Mouse (Mus musculus): ENCODE measurements around the gene Sprn. TPM values are rescaled to one million over a fixed set of nuclear protein-coding genes. Genes with fewer than 3 reads are reported as not detected.
A peak's percentile ranks its signal among the peaks of the same experiment; 100 is the strongest.

Sprn gene
- polyA plus RNA-seq, 1 experiment, result 0.16 TPM

GRCm38 (mm10) chr7:140172936-140173335, 18.3 kb upstream of the Sprn start, which contains the start of gene Olfr523:
Olfr523 (plus strand) TSS chr7:140173217.
- H3K4me1 ChIP-seq (ENCODE audit: control insufficient read depth, insufficient read depth, low read length), result peaks cover 8% of the 10 kb centered on the region; the same call in 1 of the 2 replicates
- H3K27ac ChIP-seq (ENCODE audit: insufficient read depth, low read depth, low read length), result no peak within 1 kb of the TSS
- H3K27me3 ChIP-seq (replicated peaks; ENCODE audit: control insufficient read depth, insufficient read depth, low read length), result no peaks in the 10 kb centered on the region
- H3K4me3 ChIP-seq (ENCODE audit: insufficient read depth, low read depth, low read length), result no peak within 1 kb of the TSS
- H3K36me3 ChIP-seq (ENCODE audit: control insufficient read depth, insufficient read depth, low read length), result no peaks in the 10 kb centered on the region
- DNase-seq, result no peak
- 21% methylated on average over 1 of the region's 1 CpGs for WGBS
- no peak for TF ChIP-seq CTCF (conservative IDR thresholded peaks at IDR 0.05; ENCODE audit: insufficient read depth, insufficient read length, low read depth, low read length)

DNA sequence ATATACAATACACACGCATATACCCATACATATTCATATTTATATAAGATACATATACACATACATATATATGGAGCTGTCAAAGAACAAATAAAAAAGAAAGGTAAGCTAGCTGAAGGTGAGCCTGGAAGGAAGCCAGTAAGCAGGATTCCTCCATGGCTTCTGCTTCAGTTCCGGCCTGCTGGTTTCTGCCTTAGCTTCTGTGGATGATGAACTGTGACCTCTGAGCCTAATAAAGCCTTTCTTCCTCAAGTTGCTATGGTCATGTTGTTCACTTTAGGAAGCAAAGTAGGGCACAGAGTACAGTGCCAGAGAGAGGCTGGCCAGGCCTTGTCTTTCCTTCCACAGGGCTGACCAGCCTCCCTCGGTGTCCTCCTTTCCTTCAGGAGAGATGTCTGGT, 16.2 kb upstream of the Sprn start:
- DNase-seq, result peak; percentile 81
- no peaks in the 10 kb centered on the region for H3K27me3 ChIP-seq (replicated peaks; ENCODE audit: control insufficient read depth, insufficient read depth, low read length)
- H3K4me1 ChIP-seq (ENCODE audit: control insufficient read depth, insufficient read depth, low read length), result peaks cover 8% of the 10 kb centered on the region; the same call in 1 of the 2 replicates
- H3K27ac ChIP-seq (ENCODE audit: insufficient read depth, low read depth, low read length), result no peak overlapping the region; the same call in 1 of the 2 replicates
- 70% methylated on average over 3 of the region's 3 CpGs for WGBS
- H3K4me3 ChIP-seq (ENCODE audit: insufficient read depth, low read depth, low read length), result no peak overlapping the region
- no peaks in the 10 kb centered on the region for H3K36me3 ChIP-seq (ENCODE audit: control insufficient read depth, insufficient read depth, low read length)
- TF ChIP-seq CTCF (conservative IDR thresholded peaks at IDR 0.05; ENCODE audit: insufficient read depth, insufficient read length, low read depth, low read length), result no peak
- no peak for TF ChIP-seq POLR2A (IDR thresholded peaks at IDR 0.05; ENCODE audit: low read depth, low read length)

GRCm38 (mm10) chr7:140169386-140169785, 14.7 kb upstream of the Sprn start:
- WGBS, result 43% methylated on average over 4 of the region's 4 CpGs
- Histone ChIP-seq H3K4me1 (ENCODE audit: control insufficient read depth, insufficient read depth, low read length) (peaks cover 8% of the 10 kb centered on the region; the same call in 1 of the 2 replicates), H3K4me3 (ENCODE audit: insufficient read depth, low read depth, low read length) (no peak overlapping the region), H3K27ac (ENCODE audit: insufficient read depth, low read depth, low read length) (no peak overlapping the region), H3K27me3 (replicated peaks; ENCODE audit: control insufficient read depth, insufficient read depth, low read length) (no peaks in the 10 kb centered on the region), H3K36me3 (ENCODE audit: control insufficient read depth, insufficient read depth, low read length) (no peaks in the 10 kb centered on the region)
- DNase-seq, result peak; percentile 73
- no peak for TF ChIP-seq POLR2A (IDR thresholded peaks at IDR 0.05; ENCODE audit: low read depth, low read length)
- TF ChIP-seq CTCF (conservative IDR thresholded peaks at IDR 0.05; ENCODE audit: insufficient read depth, insufficient read length, low read depth, low read length), result no peak

- no peak for DNase-seq
- TF ChIP-seq POLR2A (IDR thresholded peaks at IDR 0.05; ENCODE audit: low read depth, low read length) (no peak), CTCF (conservative IDR thresholded peaks at IDR 0.05; ENCODE audit: insufficient read depth, insufficient read length, low read depth, low read length) (no peak)
- Histone ChIP-seq H3K4me1 (ENCODE audit: control insufficient read depth, insufficient read depth, low read length) (peaks cover 8% of the 10 kb centered on the region; the same call in 1 of the 2 replicates), H3K36me3 (ENCODE audit: control insufficient read depth, insufficient read depth, low read length) (no peaks in the 10 kb centered on the region), H3K27me3 (replicated peaks; ENCODE audit: control insufficient read depth, insufficient read depth, low read length) (no peaks in the 10 kb centered on the region), H3K27ac (ENCODE audit: insufficient read depth, low read depth, low read length) (no peak overlapping the region), H3K4me3 (ENCODE audit: insufficient read depth, low read depth, low read length) (no peak overlapping the region)
- 71% methylated on average over 1 of the region's 1 CpGs for WGBS
Observed at GRCm38 (mm10) chr7:140167950-140168349, 13.3 kb upstream of the Sprn start.

- TF ChIP-seq CTCF (conservative IDR thresholded peaks at IDR 0.05; ENCODE audit: insufficient read depth, insufficient read length, low read depth, low read length) (no peak), POLR2A (IDR thresholded peaks at IDR 0.05; ENCODE audit: low read depth, low read length) (no peak)
- H3K27me3 ChIP-seq (replicated peaks; ENCODE audit: control insufficient read depth, insufficient read depth, low read length), result no peaks in the 10 kb centered on the region
- no peaks in the 10 kb centered on the region for H3K4me1 ChIP-seq (ENCODE audit: control insufficient read depth, insufficient read depth, low read length)
- H3K27ac ChIP-seq (ENCODE audit: insufficient read depth, low read depth, low read length), result no peak within 1 kb of the TSS
- no peak for DNase-seq
- H3K4me3 ChIP-seq (ENCODE audit: insufficient read depth, low read depth, low read length), result no peak within 1 kb of the TSS
- 77% methylated on average over 7 of the region's 7 CpGs for WGBS
- no peaks in the 10 kb centered on the region for H3K36me3 ChIP-seq (ENCODE audit: control insufficient read depth, insufficient read depth, low read length)
Observed at GRCm38 (mm10) chr7:140164664-140165063, 10.0 kb upstream of the Sprn start, which contains the start of gene Olfr522. Olfr522 (minus strand) TSS chr7:140164764.

DNA sequence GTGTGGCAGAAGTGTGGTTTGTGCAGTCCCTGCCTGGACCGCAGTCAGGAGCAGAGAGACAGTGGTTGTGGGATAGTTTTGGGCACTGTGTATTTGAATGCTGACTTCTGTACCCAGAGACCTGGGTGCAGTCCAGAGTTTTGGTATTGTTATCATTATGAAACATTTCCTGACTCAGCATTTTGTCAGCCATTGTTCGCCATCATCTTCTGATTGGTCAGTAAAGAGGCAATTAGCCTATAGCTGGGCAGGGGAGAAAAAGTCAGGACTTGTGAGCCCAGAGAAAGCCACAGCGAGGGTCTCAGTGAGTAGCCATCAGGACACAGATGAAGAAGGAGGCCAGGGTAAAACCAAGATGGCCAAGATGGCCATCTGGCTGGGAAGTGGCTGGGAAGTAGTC, 5.7 kb upstream of the Sprn start:
- Histone ChIP-seq H3K4me1 (ENCODE audit: control insufficient read depth, insufficient read depth, low read length) (no peaks in the 10 kb centered on the region), H3K27ac (ENCODE audit: insufficient read depth, low read depth, low read length) (no peak overlapping the region), H3K4me3 (ENCODE audit: insufficient read depth, low read depth, low read length) (no peak overlapping the region), H3K27me3 (replicated peaks; ENCODE audit: control insufficient read depth, insufficient read depth, low read length) (no peaks in the 10 kb centered on the region), H3K36me3 (ENCODE audit: control insufficient read depth, insufficient read depth, low read length) (no peaks in the 10 kb centered on the region)
- no peak for DNase-seq
- TF ChIP-seq POLR2A (IDR thresholded peaks at IDR 0.05; ENCODE audit: low read depth, low read length) (no peak), CTCF (conservative IDR thresholded peaks at IDR 0.05; ENCODE audit: insufficient read depth, insufficient read length, low read depth, low read length) (no peak)
- WGBS, result 84% methylated on average over 3 of the region's 3 CpGs

DNA sequence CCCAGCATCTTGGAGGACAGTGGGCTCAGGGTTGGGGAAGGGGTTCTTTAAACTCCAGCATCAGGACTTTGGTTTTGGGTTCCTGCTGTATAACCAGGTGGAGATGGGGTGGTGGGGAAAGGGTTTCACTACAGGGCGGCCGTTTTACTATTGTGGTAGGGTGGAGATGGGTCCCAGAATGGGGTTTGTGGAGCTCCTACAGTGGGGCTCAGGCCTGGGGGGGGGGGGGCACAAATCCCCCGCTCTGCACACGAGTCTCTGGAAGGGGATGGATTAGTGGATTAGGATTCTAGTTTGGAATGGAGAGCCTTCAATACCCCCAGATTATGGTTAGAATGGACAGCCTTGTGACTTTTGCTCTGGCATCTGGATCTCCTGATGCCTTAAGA, 854 bp downstream of the Sprn start:
- Histone ChIP-seq H3K36me3 (ENCODE audit: control insufficient read depth, insufficient read depth, low read length) (no peaks in the 10 kb centered on the region), H3K27ac (ENCODE audit: insufficient read depth, low read depth, low read length) (no peak overlapping the region), H3K27me3 (replicated peaks; ENCODE audit: control insufficient read depth, insufficient read depth, low read length) (no peaks in the 10 kb centered on the region), H3K4me3 (ENCODE audit: insufficient read depth, low read depth, low read length) (no peak overlapping the region), H3K4me1 (ENCODE audit: control insufficient read depth, insufficient read depth, low read length) (no peaks in the 10 kb centered on the region)
- 19% methylated on average over 4 of the region's 4 CpGs for WGBS
- no peak for TF ChIP-seq POLR2A (IDR thresholded peaks at IDR 0.05; ENCODE audit: low read depth, low read length)
- no peak for TF ChIP-seq CTCF (conservative IDR thresholded peaks at IDR 0.05; ENCODE audit: insufficient read depth, insufficient read length, low read depth, low read length)
- DNase-seq, result no peak

All from kidney, adult 2 months (tissue).